Mouse (Mus musculus) intestine, embryonic 15.5 days (tissue): ENCODE measurements at regions not wholly inside any gene's neighbourhood (a gene's known extent, or its start where the extent isn't known, plus 50 kb on each side); places are given as distances from the start of the nearest gene placed in this dataset.

Source experiments
- ATAC-seq: fragments of 200-750 bp; cut with Nextera tagmentation; 2 replicates; pipeline ENCODE4 v1.8.0; 2017; ENCODE audit warnings: moderate TSS enrichment, moderate library complexity
- H3K27ac ChIP-seq: fragments of 300-500 bp; sonication (generic); 2 replicates; pipeline ENCODE4 v1.5.1; 2015; ENCODE audit warnings: mild to moderate bottlenecking, inconsistent platforms
- H3K27me3 ChIP-seq: fragments of 300-500 bp; sonication (generic); replicated peaks from 2 replicates; pipeline ENCODE4 v1.6.1; 2015; ENCODE audit warnings: inconsistent platforms
- H3K36me3 ChIP-seq: fragments of 300-500 bp; sonication (generic); 2 replicates; pipeline ENCODE4 v1.6.1; 2015; ENCODE audit warnings: inconsistent platforms
- H3K4me1 ChIP-seq: fragments of 300-500 bp; sonication (generic); replicated peaks from 2 replicates; pipeline ENCODE4 v1.6.1; 2015; ENCODE audit warnings: inconsistent platforms
- H3K4me2 ChIP-seq: fragments of 300-500 bp; sonication (generic); replicated peaks from 2 replicates; pipeline ENCODE4 v1.6.1; 2015; ENCODE audit warnings: mild to moderate bottlenecking, inconsistent platforms
- H3K4me3 ChIP-seq: fragments of 300-500 bp; sonication (generic); replicated peaks from 2 replicates; pipeline ENCODE4 v1.5.1; 2015; ENCODE audit warnings: inconsistent platforms
- H3K9ac ChIP-seq: fragments of 300-500 bp; sonication (generic); 2 replicates; pipeline ENCODE4 v1.6.1; 2015; ENCODE audit warnings: inconsistent platforms
- H3K9me3 ChIP-seq: fragments of 300-500 bp; sonication (generic); 2 replicates; pipeline ENCODE4 v1.6.1; 2016; ENCODE audit warnings: inconsistent platforms
- WGBS: fragments of 180-500 bp; shearing (Covaris S2); methylation state at CpG from one replicate; pipeline ENCODE4 v1.1.7; 2015; 5-methylcytosine and 5-hydroxymethylcytosine counted together

- Histone ChIP-seq H3K36me3 (no peaks in the 10 kb centered on the region), H3K4me2 (no peak overlapping the region), H3K27ac (no peak overlapping the region), H3K4me1 (no peaks in the 10 kb centered on the region), H3K27me3 (no peaks in the 10 kb centered on the region), H3K9me3 (no peaks in the 10 kb centered on the region), H3K4me3 (no peak overlapping the region), H3K9ac (no peak overlapping the region)
- WGBS, result 67% methylated on average over 9 of the region's 9 CpGs
- ATAC-seq, result no peak
These were observed 102.0 kb downstream of the Actbl2 start for GRCm38 (mm10) chr13:111356520-111357456.

- H3K9me3 ChIP-seq, result no peaks in the 10 kb centered on the region
- H3K4me2 ChIP-seq, result no peak overlapping the region
- no peaks in the 10 kb centered on the region for H3K4me1 ChIP-seq
- H3K36me3 ChIP-seq, result no peaks in the 10 kb centered on the region
- H3K27me3 ChIP-seq, result no peaks in the 10 kb centered on the region
- no peak overlapping the region for H3K4me3 ChIP-seq
- 77% methylated on average over 4 of the region's 4 CpGs for WGBS
- H3K27ac ChIP-seq, result no peak overlapping the region
- no peak for ATAC-seq
- H3K9ac ChIP-seq, result no peak overlapping the region
These were observed 106.6 kb downstream of the Actbl2 start for GRCm38 (mm10) chr13:111361456-111361855.

- H3K27ac ChIP-seq, result no peak overlapping the region
- H3K4me3 ChIP-seq, result no peak overlapping the region
- H3K4me1 ChIP-seq, result no peaks in the 10 kb centered on the region
- WGBS, result 60% methylated on average over 5 of the region's 5 CpGs
- H3K9me3 ChIP-seq, result no peaks in the 10 kb centered on the region
- H3K9ac ChIP-seq, result no peak overlapping the region
- no peaks in the 10 kb centered on the region for H3K36me3 ChIP-seq
- H3K4me2 ChIP-seq, result no peak overlapping the region
- no peak for ATAC-seq
- H3K27me3 ChIP-seq, result no peaks in the 10 kb centered on the region
These were observed 108.4 kb downstream of the Actbl2 start for GRCm38 (mm10) chr13:111363176-111363739.

GRCm38 (mm10) chr13:111366871-111367270 lies 112.1 kb downstream of the Actbl2 start:
- Histone ChIP-seq H3K4me3 (no peak overlapping the region), H3K36me3 (no peaks in the 10 kb centered on the region), H3K27me3 (no peaks in the 10 kb centered on the region), H3K9ac (no peak overlapping the region), H3K4me1 (no peaks in the 10 kb centered on the region), H3K4me2 (no peak overlapping the region), H3K27ac (no peak overlapping the region), H3K9me3 (no peaks in the 10 kb centered on the region)
- ATAC-seq, result no peak
- WGBS, result 93% methylated on average over 8 of the region's 8 CpGs

- H3K27me3 ChIP-seq, result no peaks in the 10 kb centered on the region
- ATAC-seq, result no peak
- 55% methylated on average over 3 of the region's 3 CpGs for WGBS
- no peak overlapping the region for H3K27ac ChIP-seq
- H3K4me1 ChIP-seq, result no peaks in the 10 kb centered on the region
- no peaks in the 10 kb centered on the region for H3K9me3 ChIP-seq
- no peak overlapping the region for H3K4me3 ChIP-seq
- H3K36me3 ChIP-seq, result no peaks in the 10 kb centered on the region
- no peak overlapping the region for H3K4me2 ChIP-seq
- H3K9ac ChIP-seq, result no peak overlapping the region
These were observed 112.8 kb downstream of the Actbl2 start for GRCm38 (mm10) chr13:111367620-111368019.

- WGBS, result 79% methylated on average over 3 of the region's 3 CpGs
- Histone ChIP-seq H3K9ac (no peak overlapping the region), H3K27ac (no peak overlapping the region), H3K9me3 (no peaks in the 10 kb centered on the region), H3K4me2 (no peak overlapping the region), H3K36me3 (no peaks in the 10 kb centered on the region), H3K4me3 (no peak overlapping the region), H3K4me1 (no peaks in the 10 kb centered on the region), H3K27me3 (no peaks in the 10 kb centered on the region)
- no peak for ATAC-seq
These were observed 115.1 kb downstream of the Actbl2 start for GRCm38 (mm10) chr13:111369916-111370315.

- no peaks in the 10 kb centered on the region for H3K36me3 ChIP-seq
- H3K27ac ChIP-seq, result no peak overlapping the region
- H3K27me3 ChIP-seq, result no peaks in the 10 kb centered on the region
- H3K4me3 ChIP-seq, result no peak overlapping the region
- H3K9ac ChIP-seq, result no peak overlapping the region
- no peaks in the 10 kb centered on the region for H3K4me1 ChIP-seq
- 60% methylated on average over 6 of the region's 6 CpGs for WGBS
- no peaks in the 10 kb centered on the region for H3K9me3 ChIP-seq
- no peak overlapping the region for H3K4me2 ChIP-seq
- no peak for ATAC-seq
These were observed 116.6 kb downstream of the Gpbp1 start for GRCm38 (mm10) chr13:111373281-111373680.

- H3K9ac ChIP-seq, result no peak overlapping the region
- no peaks in the 10 kb centered on the region for H3K36me3 ChIP-seq
- 70% methylated on average over 1 of the region's 1 CpGs for WGBS
- no peaks in the 10 kb centered on the region for H3K4me1 ChIP-seq
- ATAC-seq, result no peak
- no peaks in the 10 kb centered on the region for H3K27me3 ChIP-seq
- H3K4me3 ChIP-seq, result no peak overlapping the region
- no peak overlapping the region for H3K27ac ChIP-seq
- H3K9me3 ChIP-seq, result no peaks in the 10 kb centered on the region
- no peak overlapping the region for H3K4me2 ChIP-seq
These were observed 116.1 kb downstream of the Gpbp1 start for GRCm38 (mm10) chr13:111373801-111374200.
